Mouse (Mus musculus): Measurements from ENCODE around the gene Lrrc41. TPM values are rescaled to one million over a fixed set of nuclear protein-coding genes. Genes with fewer than 3 reads are reported as not detected.

Gene Lrrc41
- total and polyA plus RNA-seq, 3 experiments, result 64.4 to 73.3 TPM; not detected in 1

DNA sequence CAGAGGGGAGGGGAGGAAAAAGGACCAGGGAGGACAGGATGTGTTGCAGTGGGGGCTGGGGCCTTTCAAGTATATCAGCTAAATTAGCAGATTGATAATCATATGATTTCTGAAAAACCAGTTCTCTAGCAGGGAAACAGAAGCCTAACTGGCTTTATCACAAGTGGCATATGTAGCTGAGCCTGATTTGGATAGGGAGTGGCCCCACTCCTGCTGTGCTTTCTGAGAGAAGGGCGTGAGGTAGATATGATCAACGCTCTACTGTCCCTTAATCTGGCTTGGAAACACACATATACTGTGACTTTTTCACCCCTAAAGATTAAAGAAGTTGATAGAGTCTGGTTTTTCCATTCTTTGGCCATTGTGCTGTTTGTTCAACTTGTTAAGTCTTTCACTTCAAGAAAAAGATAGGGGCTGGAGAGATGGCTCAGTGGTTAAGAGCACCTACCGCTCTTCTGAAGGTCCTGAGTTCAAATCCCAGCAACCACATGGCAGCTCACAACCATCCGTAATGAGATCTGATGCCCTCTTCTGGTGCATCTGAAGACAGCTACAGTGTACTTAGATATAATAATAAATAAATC is 50.8 kb downstream of the Lrrc41 start:
- Histone ChIP-seq H3K4me3 (ENCODE audit: control insufficient read depth in 1 of 2, insufficient read depth in 1 of 2, low read depth in 2 of 2, low read length in 2 of 2) (no peak overlapping the region), H3K4me1 (ENCODE audit: control insufficient read depth in 1 of 2, insufficient read depth in 2 of 2, low read length in 2 of 2) (peaks cover 2 to 14% of the 10 kb centered on the region in 2 experiments; a peak in 3 of 4 replicates), H3K9me3 (replicated peaks; ENCODE audit: insufficient read depth, low read length) (no peaks in the 10 kb centered on the region), H3K36me3 (ENCODE audit: control insufficient read depth in 1 of 2, insufficient read depth in 2 of 2, low read length in 2 of 2) (peaks cover 0 to 22% of the 10 kb centered on the region in 2 experiments; a peak in 2 of 4 replicates), H3K27ac (ENCODE audit: control insufficient read depth, low read depth, low read length) (peak overlapping the region; percentile 50), H3K27me3 (ENCODE audit: control insufficient read depth in 1 of 2, insufficient read depth in 2 of 2, low read length in 2 of 2) (no peaks in the 10 kb centered on the region), H3K9ac (ENCODE audit: control insufficient read depth, low read depth, low read length, poor library complexity, severe bottlenecking) (no peak overlapping the region), H3K79me2 (ENCODE audit: control insufficient read depth, insufficient read depth, low read length, poor library complexity) (peaks cover 13% of the 10 kb centered on the region)
- TF ChIP-seq E2F4 (IDR thresholded peaks at IDR 0.05; ENCODE audit: borderline replicate concordance, low read depth, low read length) (no peak), UBTF (IDR thresholded peaks at IDR 0.05; ENCODE audit: borderline replicate concordance, insufficient read depth, low read depth, low read length) (no peak), MXI1 (IDR thresholded peaks at IDR 0.05; ENCODE audit: low read depth, low read length) (peak; percentile 25; the same call in 1 of the 2 replicates), USF1 (IDR thresholded peaks at IDR 0.05; ENCODE audit: low read depth, low read length) (no peak), MAFK (IDR thresholded peaks at IDR 0.05; ENCODE audit: borderline replicate concordance, low read depth, low read length) (0 out of 2 replicates have a peak, but pooled peaks have one; percentile 2), SIN3A (IDR thresholded peaks at IDR 0.05; ENCODE audit: low read length) (peak; percentile 57; the same call in 1 of the 2 replicates), MAX (IDR thresholded peaks at IDR 0.05; ENCODE audit: low read length) (peak; percentile 34; the same call in 1 of the 2 replicates), GATA1 (IDR thresholded peaks at IDR 0.05; ENCODE audit: low read depth, low read length) (peak; percentile 88), MYB (IDR thresholded peaks at IDR 0.05; ENCODE audit: low read depth, low read length) (peak; percentile 42; the same call in 1 of the 2 replicates), MEF2A (IDR thresholded peaks at IDR 0.05; ENCODE audit: extremely low read depth, insufficient replicate concordance, low read depth, low read length, poor library complexity, severe bottlenecking) (no peak), SMC3 (IDR thresholded peaks at IDR 0.05; ENCODE audit: low read depth, low read length) (no peak), TAL1 (IDR thresholded peaks at IDR 0.05; ENCODE audit: low read length) (peak; percentile 59), MYC (IDR thresholded peaks at IDR 0.05; ENCODE audit: low read depth, low read length) (no peak), TBP (IDR thresholded peaks at IDR 0.05; ENCODE audit: low read depth, low read length) (peak; percentile 96), ETS1 (IDR thresholded peaks at IDR 0.05; ENCODE audit: low read depth, low read length) (peak; percentile 66), RCOR1 (IDR thresholded peaks at IDR 0.05; ENCODE audit: low read depth, low read length) (peak; percentile 96), BHLHE40 (IDR thresholded peaks at IDR 0.05; ENCODE audit: borderline replicate concordance, low read depth, low read length) (peak; percentile 53), EP300 (IDR thresholded peaks at IDR 0.05; ENCODE audit: low read depth in 1 of 2, low read length in 2 of 2) (peak; percentile 82 to 83), TCF12 (IDR thresholded peaks at IDR 0.05; ENCODE audit: low read depth, low read length) (peak; percentile 87)
- peak; percentile 75 for DNase-seq (ENCODE audit: low read depth, low spot score)

DNA sequence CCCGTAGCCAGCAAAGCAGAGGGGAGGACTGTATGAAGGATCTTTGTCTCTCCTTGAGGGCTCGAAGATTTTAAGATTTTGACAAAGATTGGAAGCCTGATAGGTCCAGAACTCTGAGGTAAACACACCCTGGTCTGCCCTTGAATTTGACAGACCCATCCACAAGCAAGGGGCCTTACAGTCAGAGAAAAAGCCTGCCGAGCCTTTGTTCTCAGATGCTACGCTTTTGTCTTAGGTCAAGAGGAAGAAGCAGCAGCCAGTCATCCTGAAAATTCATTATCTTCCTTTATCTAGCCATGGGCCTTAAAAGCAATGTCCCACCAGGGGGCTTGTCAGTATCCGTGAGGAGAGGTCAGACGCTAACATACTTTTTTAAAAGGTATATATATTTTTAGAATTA is 52.9 kb downstream of the Lrrc41 start:
- Histone ChIP-seq H3K79me2 (ENCODE audit: control insufficient read depth, insufficient read depth, low read length, poor library complexity) (peaks cover 7% of the 10 kb centered on the region), H3K27me3 (ENCODE audit: control insufficient read depth in 1 of 2, insufficient read depth in 2 of 2, low read length in 2 of 2) (no peaks in the 10 kb centered on the region), H3K9ac (ENCODE audit: control insufficient read depth, low read depth, low read length, poor library complexity, severe bottlenecking) (no peak overlapping the region), H3K9me3 (replicated peaks; ENCODE audit: insufficient read depth, low read length) (no peaks in the 10 kb centered on the region), H3K4me3 (ENCODE audit: control insufficient read depth in 1 of 2, insufficient read depth in 1 of 2, low read depth in 2 of 2, low read length in 2 of 2) (no peak overlapping the region), H3K36me3 (ENCODE audit: control insufficient read depth in 1 of 2, insufficient read depth in 2 of 2, low read length in 2 of 2) (peaks cover 0 to 13% of the 10 kb centered on the region in 2 experiments; a peak in 2 of 4 replicates), H3K27ac (ENCODE audit: control insufficient read depth, low read depth, low read length) (no peak overlapping the region), H3K4me1 (ENCODE audit: control insufficient read depth in 1 of 2, insufficient read depth in 2 of 2, low read length in 2 of 2) (peaks cover 2 to 13% of the 10 kb centered on the region in 2 experiments; a peak in 3 of 4 replicates)
- no peak for TF ChIP-seq ZNF384 (IDR thresholded peaks at IDR 0.05; ENCODE audit: low read depth, low read length)
- TF ChIP-seq CHD2 (IDR thresholded peaks at IDR 0.05; ENCODE audit: low read length), result no peak
- TF ChIP-seq POLR2AphosphoS5 (IDR thresholded peaks at IDR 0.05; ENCODE audit: borderline replicate concordance, low read depth, low read length), result no peak
- TF ChIP-seq BHLHE40 (IDR thresholded peaks at IDR 0.05; ENCODE audit: borderline replicate concordance, low read depth, low read length), result no peak
- no peak for TF ChIP-seq POLR2AphosphoS2 (IDR thresholded peaks at IDR 0.05; ENCODE audit: low read length)
- no peak for TF ChIP-seq NELFE (IDR thresholded peaks at IDR 0.05; ENCODE audit: low read depth, low read length)
- TF ChIP-seq UBTF (IDR thresholded peaks at IDR 0.05; ENCODE audit: borderline replicate concordance, insufficient read depth, low read depth, low read length), result no peak
- TF ChIP-seq CTCF (IDR thresholded peaks at IDR 0.05 in 2 of 3, conservative IDR thresholded peaks at IDR 0.05 in 1 of 3; ENCODE audit: control insufficient read depth in 1 of 3, insufficient read depth in 1 of 3, low read depth in 2 of 3, low read length in 3 of 3, poor library complexity in 1 of 3, severe bottlenecking in 1 of 3), result no peak
- TF ChIP-seq ELF1 (IDR thresholded peaks at IDR 0.05; ENCODE audit: low read depth, low read length), result no peak
- no peak for TF ChIP-seq MAFK (IDR thresholded peaks at IDR 0.05; ENCODE audit: borderline replicate concordance, low read depth, low read length)
- TF ChIP-seq KAT2A (conservative IDR thresholded peaks at IDR 0.05; ENCODE audit: low read depth, low read length), result no peak
- no peak for TF ChIP-seq ZMIZ1 (IDR thresholded peaks at IDR 0.05; ENCODE audit: low read depth, low read length)
- no peak for TF ChIP-seq MXI1 (IDR thresholded peaks at IDR 0.05; ENCODE audit: low read depth, low read length)
- TF ChIP-seq TCF12 (IDR thresholded peaks at IDR 0.05; ENCODE audit: low read depth, low read length), result no peak
- no peak for TF ChIP-seq MAZ (IDR thresholded peaks at IDR 0.05; ENCODE audit: low read depth, low read length)
- TF ChIP-seq RCOR1 (IDR thresholded peaks at IDR 0.05; ENCODE audit: low read depth, low read length), result no peak
- TF ChIP-seq SMC3 (IDR thresholded peaks at IDR 0.05; ENCODE audit: low read depth, low read length), result no peak
- no peak for DNase-seq (ENCODE audit: low read depth, low spot score)
